Mouse (Mus musculus) layer of hippocampus, adult 18-20 months (tissue): ENCODE data around the gene Rnf150. TPM values are rescaled to one million over a fixed set of nuclear protein-coding genes. Genes with fewer than 3 reads are reported as not detected.
A peak's percentile ranks its signal among the peaks of the same experiment; 100 is the strongest.

ENCODE experiments used
- DNase-seq, 2 experiments: peaks; one replicate each; pipeline ENCODE4 v3.0.0; 2022; ENCODE audit warnings: low spot score in 2 of 2
- total RNA-seq, 2 experiments: library from RNA; stranded (reverse); gene quantifications; 2 replicates each; pipeline ENCODE4 v1.2.3; 2021

Rnf150 gene
- total RNA-seq, 2 experiments from 2014 or later, result 47.6 to 49.8 TPM

- no peak for DNase-seq
These were observed 24.1 kb downstream of the Rnf150 start for GRCm38 (mm10) chr8:82887234-82887633.

DNA sequence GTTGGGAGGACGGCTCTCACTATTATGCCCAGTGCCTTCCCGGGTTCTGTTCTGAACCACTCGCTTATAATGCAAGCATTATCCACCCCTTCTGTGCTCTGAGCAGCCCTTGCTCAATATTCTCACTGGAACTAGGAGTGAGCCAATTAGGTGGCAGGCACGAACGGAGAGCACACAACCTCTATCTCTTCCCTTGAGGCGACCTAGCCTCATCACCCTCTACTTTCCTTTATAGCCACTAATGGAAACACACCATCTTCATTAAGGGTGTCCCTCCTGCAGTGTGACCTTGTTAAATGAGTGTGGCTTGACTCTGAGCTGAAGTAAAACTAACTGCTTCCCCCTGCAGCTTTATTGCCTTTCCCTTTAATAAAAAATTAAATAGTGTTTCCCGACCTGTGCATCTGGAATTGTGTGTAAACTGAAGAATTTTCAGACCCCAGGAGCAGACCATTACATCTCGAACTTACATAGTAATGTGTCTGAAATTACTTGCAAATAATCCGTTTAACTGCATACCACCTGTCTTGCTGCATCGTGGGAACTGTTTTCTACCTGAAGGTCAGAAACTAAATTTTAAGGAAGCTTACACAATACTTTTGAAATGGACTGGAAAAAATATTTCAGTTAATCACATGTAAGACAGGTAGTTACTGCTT is 26.0 kb downstream of the Rnf150 start:
- no peak for DNase-seq

GRCm38 (mm10) chr8:82895091-82895490 is 31.9 kb downstream of the Rnf150 start:
- no peak for DNase-seq

GRCm38 (mm10) chr8:82896796-82897195 is 33.6 kb downstream of the Rnf150 start:
- DNase-seq, result no peak

GRCm38 (mm10) chr8:82897628-82898458 is 34.7 kb downstream of the Rnf150 start:
- no peak for DNase-seq

GRCm38 (mm10) chr8:82898459-82898841 is 35.3 kb downstream of the Rnf150 start:
- no peak for DNase-seq

GRCm38 (mm10) chr8:82900958-82901357 is 37.8 kb downstream of the Rnf150 start:
- DNase-seq, result no peak

- DNase-seq, result no peak
These were observed 38.5 kb downstream of the Rnf150 start for GRCm38 (mm10) chr8:82901549-82902138.

GRCm38 (mm10) chr8:82903497-82903896 is 40.3 kb downstream of the Rnf150 start:
- no peak for DNase-seq

DNA sequence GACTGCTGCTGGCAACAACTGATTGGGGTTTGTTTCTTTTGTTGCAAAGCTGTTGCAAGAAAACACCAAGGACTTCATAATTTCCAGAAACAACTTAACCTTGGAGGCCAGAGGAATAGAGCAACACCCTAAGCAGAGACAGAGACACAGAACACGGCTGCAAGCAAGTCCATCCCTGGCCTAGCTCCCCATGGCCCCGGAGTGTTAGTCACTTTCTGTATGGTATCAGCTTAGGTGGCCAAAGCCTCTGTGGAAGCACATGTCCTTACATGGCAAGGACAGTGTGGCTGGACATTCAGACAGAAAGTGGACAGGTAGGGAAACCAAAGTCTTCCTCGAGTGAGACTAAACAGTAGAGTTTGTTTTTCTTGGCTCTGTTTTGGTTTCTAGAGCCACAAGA is 44.1 kb downstream of the Rnf150 start:
- DNase-seq, result no peak

- DNase-seq, result no peak
These were observed 48.3 kb downstream of the Rnf150 start for GRCm38 (mm10) chr8:82911436-82911835.

DNA sequence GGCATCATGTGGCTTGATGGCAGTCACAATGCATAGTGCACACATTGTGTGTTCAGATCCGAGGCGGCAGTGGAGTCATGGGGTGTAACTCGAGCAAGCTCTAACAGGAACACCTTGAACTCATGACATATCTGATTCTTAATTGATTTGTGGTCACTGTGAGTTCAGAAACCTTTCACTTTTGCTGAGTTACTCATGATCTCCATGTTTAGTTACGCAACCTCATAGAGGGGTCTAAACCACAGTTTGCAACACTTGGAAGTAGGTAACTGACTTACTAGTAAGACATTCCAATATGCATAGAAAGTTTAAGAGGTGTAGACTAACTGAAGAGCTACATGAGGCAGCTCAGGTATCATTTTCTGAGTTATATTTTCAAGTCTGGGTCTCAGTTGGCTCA is 49.1 kb downstream of the Rnf150 start:
- no peak for DNase-seq

DNA sequence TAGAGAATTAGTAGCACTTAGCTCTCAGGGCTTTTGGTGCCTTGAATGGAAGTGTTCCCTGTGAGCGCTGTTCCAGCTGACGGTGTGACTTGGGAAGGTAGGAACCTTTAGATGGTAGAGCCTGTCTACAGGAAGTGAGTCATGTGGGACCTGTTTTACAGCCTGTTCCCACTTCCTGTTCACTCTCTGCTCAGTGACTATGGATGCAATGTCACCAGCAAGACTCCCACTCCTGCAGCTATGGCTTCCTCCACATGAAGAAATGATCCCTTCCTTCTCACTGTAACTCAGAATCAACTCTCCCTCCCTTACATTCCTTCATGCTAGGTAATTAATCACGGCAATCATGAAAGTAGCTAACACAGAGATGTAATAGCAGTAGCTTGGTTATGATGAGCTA is 51.4 kb downstream of the Rnf150 start:
- DNase-seq, result no peak

DNA sequence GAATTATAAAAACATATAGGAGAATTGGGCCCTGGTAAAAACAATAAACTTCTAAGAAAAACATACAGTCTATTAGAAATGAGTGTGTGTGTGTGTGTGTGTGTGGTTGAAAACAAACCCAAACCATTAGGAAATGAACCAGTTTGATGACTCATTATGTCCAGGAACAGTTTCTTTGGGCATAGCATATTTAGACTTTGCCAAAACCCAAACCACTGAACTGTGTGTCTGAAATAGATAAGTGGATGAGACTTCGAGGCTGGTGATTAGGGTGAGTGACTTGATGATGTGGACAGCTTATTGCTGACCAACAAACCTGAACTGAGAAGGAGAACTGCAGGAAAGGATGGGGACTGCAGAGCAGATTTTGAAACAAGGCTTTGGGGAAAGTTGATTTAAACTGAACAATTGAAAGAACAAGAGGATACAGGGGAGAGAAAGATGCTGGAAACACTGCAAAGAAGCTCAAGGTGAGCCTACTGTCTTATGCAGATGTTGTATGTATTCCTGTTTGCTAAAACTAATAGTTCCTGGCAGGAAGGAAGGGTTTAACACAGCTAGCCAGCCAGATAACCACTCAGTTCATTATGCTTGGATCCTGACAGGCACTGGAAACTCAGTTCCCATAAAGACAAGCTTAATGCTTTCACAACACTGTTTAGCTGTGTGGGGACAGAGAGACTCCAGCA is 53.8 kb downstream of the Rnf150 start:
- no peak for DNase-seq

GRCm38 (mm10) chr8:82917540-82918316 is 54.6 kb downstream of the Rnf150 start:
- DNase-seq, result no peak

GRCm38 (mm10) chr8:82919676-82920075 is 56.5 kb downstream of the Rnf150 start:
- no peak for DNase-seq

GRCm38 (mm10) chr8:82920124-82920523 is 57.0 kb downstream of the Rnf150 start:
- DNase-seq, result no peak

DNA sequence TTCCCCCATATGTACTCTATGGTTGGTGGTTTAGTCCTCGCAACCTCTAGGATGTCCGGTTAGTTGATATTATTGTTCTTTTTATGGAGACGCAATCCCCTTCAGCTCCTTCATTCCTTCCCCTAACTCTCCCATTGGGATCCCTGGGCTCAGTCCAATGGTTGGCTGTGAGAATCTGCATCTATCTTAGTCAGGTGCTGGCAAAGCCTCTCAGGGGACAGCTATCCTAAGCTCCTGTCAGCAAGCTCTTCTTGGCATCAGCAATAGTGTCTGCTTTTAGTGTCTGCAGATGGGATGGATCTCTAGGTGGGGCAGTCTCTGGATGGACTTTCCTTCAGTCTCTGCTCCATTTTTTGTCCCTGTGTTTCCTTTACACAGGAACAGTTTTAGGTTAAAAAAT is 62.1 kb downstream of the Rnf150 start:
- DNase-seq, result no peak

- no peak for DNase-seq
These were observed 63.4 kb downstream of the Rnf150 start for GRCm38 (mm10) chr8:82926518-82926917.

- DNase-seq, result peak; percentile 34 to 61
These were observed 68.4 kb downstream of the Rnf150 start for GRCm38 (mm10) chr8:82931554-82931953.

DNA sequence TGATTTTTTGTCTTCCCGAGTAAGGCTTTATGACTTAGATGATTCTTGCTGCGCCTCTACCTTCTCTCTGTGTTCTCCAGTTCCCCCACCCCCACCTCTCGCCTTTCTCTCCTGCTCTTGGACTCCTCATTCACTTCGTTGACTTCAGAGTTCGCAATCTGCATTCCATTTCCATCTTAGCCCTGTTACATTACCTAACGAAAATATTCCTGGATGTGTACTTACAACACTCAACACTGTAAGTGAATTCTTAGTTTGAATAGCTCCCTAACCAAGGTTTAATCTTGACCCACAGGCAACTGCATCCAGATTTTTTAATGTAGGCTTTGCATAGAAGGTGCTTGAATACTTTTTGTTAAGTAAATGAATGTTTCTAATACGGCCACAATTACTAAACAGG is 73.0 kb downstream of the Rnf150 start:
- DNase-seq, result no peak
